Mouse (Mus musculus) cortical plate, adult 2 months (tissue): ENCODE results near the gene Schip1.
"Not testable (repeated sequence)": the region's sequence is repeated elsewhere in the genome, so short reads cannot be mapped to it uniquely, and the experiment has no call there.

ENCODE experiments used
- CTCF ChIP-seq: fragments of 200-500 bp; IDR thresholded peaks from 2 replicates; pipeline ENCODE4 v1.5.1; 2011; ENCODE audit warnings: mild to moderate bottlenecking, control low read depth, low read length; ENCODE audit not compliant: insufficient read depth; ENCODE audit errors: extremely low read depth
- POLR2A ChIP-seq: fragments of 200-500 bp; IDR thresholded peaks from 2 replicates; pipeline ENCODE4 v1.6.1; 2011; ENCODE audit warnings: mild to moderate bottlenecking, low read length, control low read depth; ENCODE audit not compliant: insufficient read depth; ENCODE audit errors: extremely low read depth

GRCm38 (mm10) chr3:68099561-68099960, 35.0 kb downstream of the Schip1 start:
- TF ChIP-seq POLR2A, CTCF: not testable (repeated sequence)
